Mouse (Mus musculus) MEL (cell line): Measurements from ENCODE around the gene Frem2. TPM values are rescaled to one million over a fixed set of nuclear protein-coding genes. Genes with fewer than 3 reads are reported as not detected.

Experiments used
- DNase-seq: peaks from one replicate; pipeline ENCODE4 v3.0.0; 2011; ENCODE audit warnings: low read depth, low spot score
- H3K27ac ChIP-seq: 2 replicates; pipeline ENCODE4 v1.5.1; 2012; ENCODE audit warnings: low read depth, mild to moderate bottlenecking, control low read depth, low read length, moderate library complexity; ENCODE audit not compliant: control insufficient read depth
- H3K27me3 ChIP-seq, 2 experiments: fragments of 150-350 bp in 1 of 2; sonication (generic) in 1 of 2; 2 replicates each; pipeline ENCODE4 v1.6.1; 2012; ENCODE audit warnings: low read length in 2 of 2, mild to moderate bottlenecking in 2 of 2, improper control_type of control experiment in 1 of 2, moderate library complexity in 1 of 2; ENCODE audit not compliant: insufficient read depth in 2 of 2, control insufficient read depth in 1 of 2
- H3K36me3 ChIP-seq, 2 experiments: 2 replicates each; pipeline ENCODE4 v1.6.1; 2012 to 2014; ENCODE audit warnings: low read length in 2 of 2, improper control_type of control experiment in 1 of 2, inconsistent platforms in 1 of 2, mild to moderate bottlenecking in 1 of 2; ENCODE audit not compliant: insufficient read depth in 2 of 2, control insufficient read depth in 1 of 2
- H3K4me1 ChIP-seq, 2 experiments: fragments of 150-350 bp in 1 of 2; sonication (generic) in 1 of 2; 2 replicates each; pipeline ENCODE4 v1.6.1; 2012; ENCODE audit warnings: low read length in 2 of 2, improper control_type of control experiment in 1 of 2, mild to moderate bottlenecking in 1 of 2; ENCODE audit not compliant: insufficient read depth in 2 of 2, control insufficient read depth in 1 of 2
- H3K4me3 ChIP-seq, 2 experiments: fragments of 150-350 bp in 1 of 2; sonication (generic) in 1 of 2; 2 replicates each; pipeline ENCODE4 v1.5.1; 2012; ENCODE audit warnings: low read depth in 2 of 2, low read length in 2 of 2, mild to moderate bottlenecking in 2 of 2, moderate library complexity in 2 of 2, control low read depth in 1 of 2, improper control_type of control experiment in 1 of 2; ENCODE audit not compliant: control insufficient read depth in 1 of 2, insufficient read depth in 1 of 2
- H3K79me2 ChIP-seq: 2 replicates; pipeline ENCODE4 v1.6.1; 2012; ENCODE audit warnings: mild to moderate bottlenecking, low read length, moderate library complexity; ENCODE audit not compliant: control insufficient read depth, poor library complexity, insufficient read depth
- H3K9ac ChIP-seq: 2 replicates; pipeline ENCODE4 v1.6.1; 2012; ENCODE audit warnings: low read depth, mild to moderate bottlenecking, control low read depth, low read length, moderate library complexity; ENCODE audit not compliant: control insufficient read depth, poor library complexity, severe bottlenecking
- H3K9me3 ChIP-seq: fragments of 150-350 bp; sonication (generic); replicated peaks from 2 replicates; pipeline ENCODE4 v1.6.1; 2012; ENCODE audit warnings: mild to moderate bottlenecking, low read length, improper control_type of control experiment, moderate library complexity; ENCODE audit not compliant: insufficient read depth
- CHD2 ChIP-seq: IDR thresholded peaks from 2 replicates; pipeline ENCODE4 v1.6.1; 2011; ENCODE audit warnings: low read length, improper control_type of control experiment
- E2F4 ChIP-seq: IDR thresholded peaks from 2 replicates; pipeline ENCODE4 v1.6.1; 2011; ENCODE audit warnings: low read depth, low read length, improper control_type of control experiment, borderline replicate concordance
- ELF1 ChIP-seq: IDR thresholded peaks from 2 replicates; pipeline ENCODE4 v1.6.1; 2014; ENCODE audit warnings: low read depth, mild to moderate bottlenecking, inconsistent platforms, low read length, improper control_type of control experiment, moderate library complexity
- EP300 ChIP-seq, 2 experiments: IDR thresholded peaks; 2 replicates each; pipeline ENCODE4 v1.6.1; 2011; ENCODE audit warnings: improper control_type of control experiment in 2 of 2, low read length in 2 of 2, low read depth in 1 of 2, mild to moderate bottlenecking in 1 of 2
- ETS1 ChIP-seq: IDR thresholded peaks from 2 replicates; pipeline ENCODE4 v1.6.1; 2012; ENCODE audit warnings: low read depth, mild to moderate bottlenecking, inconsistent platforms, low read length, improper control_type of control experiment, moderate library complexity
- GATA1 ChIP-seq: IDR thresholded peaks from 2 replicates; pipeline ENCODE4 v1.6.1; 2011; ENCODE audit warnings: low read depth, low read length, improper control_type of control experiment
- HCFC1 ChIP-seq: IDR thresholded peaks from 2 replicates; pipeline ENCODE4 v1.6.1; 2012; ENCODE audit warnings: low read depth, mild to moderate bottlenecking, inconsistent platforms, low read length, improper control_type of control experiment, moderate library complexity
- MAFK ChIP-seq: IDR thresholded peaks from 2 replicates; pipeline ENCODE4 v1.6.1; 2011; ENCODE audit warnings: low read depth, mild to moderate bottlenecking, low read length, improper control_type of control experiment, borderline replicate concordance
- MAX ChIP-seq: IDR thresholded peaks from 2 replicates; pipeline ENCODE4 v1.6.1; 2011; ENCODE audit warnings: low read length, improper control_type of control experiment
- MEF2A ChIP-seq: IDR thresholded peaks from 2 replicates; pipeline ENCODE4 v1.6.1; 2014; ENCODE audit warnings: low read depth, mild to moderate bottlenecking, inconsistent platforms, low read length, improper control_type of control experiment; ENCODE audit not compliant: poor library complexity, insufficient replicate concordance, severe bottlenecking; ENCODE audit errors: extremely low read depth
- MXI1 ChIP-seq: IDR thresholded peaks from 2 replicates; pipeline ENCODE4 v1.6.1; 2011; ENCODE audit warnings: mild to moderate bottlenecking, low read depth, low read length, improper control_type of control experiment
- NELFE ChIP-seq: IDR thresholded peaks from 2 replicates; pipeline ENCODE4 v1.6.1; 2011; ENCODE audit warnings: low read depth, low read length, improper control_type of control experiment
- POLR2AphosphoS2 ChIP-seq: IDR thresholded peaks from 2 replicates; pipeline ENCODE4 v1.6.1; 2011; ENCODE audit warnings: low read length, improper control_type of control experiment
- RAD21 ChIP-seq: IDR thresholded peaks from 2 replicates; pipeline ENCODE4 v1.6.1; 2011; ENCODE audit warnings: mild to moderate bottlenecking, low read depth, low read length, improper control_type of control experiment
- RCOR1 ChIP-seq: IDR thresholded peaks from 2 replicates; pipeline ENCODE4 v1.6.1; 2012; ENCODE audit warnings: low read depth, mild to moderate bottlenecking, inconsistent platforms, low read length, improper control_type of control experiment
- SIN3A ChIP-seq: IDR thresholded peaks from 2 replicates; pipeline ENCODE4 v1.6.1; 2012; ENCODE audit warnings: low read length, improper control_type of control experiment, inconsistent platforms
- SMC3 ChIP-seq: IDR thresholded peaks from 2 replicates; pipeline ENCODE4 v1.6.1; 2011; ENCODE audit warnings: low read depth, low read length, improper control_type of control experiment
- TAL1 ChIP-seq: IDR thresholded peaks from 2 replicates; pipeline ENCODE4 v1.6.1; 2012; ENCODE audit warnings: mild to moderate bottlenecking, inconsistent platforms, low read length, moderate library complexity, mixed read lengths
- TBP ChIP-seq: IDR thresholded peaks from 2 replicates; pipeline ENCODE4 v1.8.0; 2011; ENCODE audit warnings: low read depth, low read length, improper control_type of control experiment
- UBTF ChIP-seq: IDR thresholded peaks from 2 replicates; pipeline ENCODE4 v1.6.1; 2012; ENCODE audit warnings: low read depth, mild to moderate bottlenecking, inconsistent platforms, low read length, improper control_type of control experiment, moderate library complexity, borderline replicate concordance; ENCODE audit not compliant: insufficient read depth
- USF1 ChIP-seq: IDR thresholded peaks from 2 replicates; pipeline ENCODE4 v1.6.1; 2014; ENCODE audit warnings: low read depth, mild to moderate bottlenecking, inconsistent platforms, low read length, improper control_type of control experiment, moderate library complexity
- USF2 ChIP-seq, 2 experiments: IDR thresholded peaks; 2 replicates each; pipeline ENCODE4 v1.6.1; 2011 to 2012; ENCODE audit warnings: improper control_type of control experiment in 2 of 2, low read length in 2 of 2, borderline replicate concordance in 1 of 2, inconsistent platforms in 1 of 2, low read depth in 1 of 2, mild to moderate bottlenecking in 1 of 2; ENCODE audit not compliant: insufficient read depth in 1 of 2
- polyA plus RNA-seq, 2 experiments: library from polyadenylated mRNA; stranded (reverse) in 1 of 2; unstranded in 1 of 2; fragments of >175 nt in 1 of 2; fragments of >200 nt in 1 of 2; gene quantifications; 2 replicates each; pipeline versions ENCODE4 v1.2.1 to v1.2.4; 2012; ENCODE audit warnings: low replicate concordance in 2 of 2, low read depth in 1 of 2; ENCODE audit not compliant: insufficient read length in 2 of 2, insufficient read depth in 1 of 2, missing spikeins in 1 of 2
- total RNA-seq: library from RNA; depleted of rRNA; stranded (reverse); fragments of 300-350 nt; gene quantifications from 2 replicates; pipeline ENCODE4 v1.2.3, GENCODE M21; 2012

Frem2 gene
- total and polyA plus RNA-seq, 3 experiments: not detected

GRCm38 (mm10) chr3:53467356-53467755 is 189.8 kb downstream of the Frem2 start:
- Histone ChIP-seq H3K4me3 (no peak overlapping the region), H3K27me3 (no peaks in the 10 kb centered on the region), H3K79me2 (peaks cover 54% of the 10 kb centered on the region), H3K36me3 (peaks cover 4 to 17% of the 10 kb centered on the region in 2 experiments), H3K27ac (no peak overlapping the region), H3K9ac (no peak overlapping the region), H3K4me1 (peaks cover 0 to 13% of the 10 kb centered on the region in 2 experiments; a peak in 2 of 4 replicates), H3K9me3 (no peaks in the 10 kb centered on the region)
- TF ChIP-seq UBTF: no peak
- TF ChIP-seq EP300 (IDR thresholded peaks at IDR 0.05; ENCODE audit: low read depth in 1 of 2, low read length in 2 of 2): no peak
- TF ChIP-seq RAD21: no peak
- TF ChIP-seq MAX: no peak
- no peak for TF ChIP-seq USF2 (IDR thresholded peaks at IDR 0.05; ENCODE audit: borderline replicate concordance in 1 of 2, insufficient read depth in 1 of 2, low read depth in 1 of 2, low read length in 2 of 2)
- TF ChIP-seq MEF2A: no peak
- TF ChIP-seq CHD2: no peak
- no peak for TF ChIP-seq ELF1
- TF ChIP-seq NELFE: no peak
- no peak for TF ChIP-seq SMC3
- TF ChIP-seq MXI1: no peak
- no peak for TF ChIP-seq MAFK
- no peak for TF ChIP-seq USF1
- no peak for TF ChIP-seq POLR2AphosphoS2
- no peak for TF ChIP-seq SIN3A
- no peak for TF ChIP-seq TBP
- no peak for DNase-seq

GRCm38 (mm10) chr3:53466481-53466880 is 190.7 kb downstream of the Frem2 start:
- Histone ChIP-seq H3K79me2 (peaks cover 59% of the 10 kb centered on the region), H3K9ac (no peak overlapping the region), H3K4me1 (peaks cover 0 to 16% of the 10 kb centered on the region in 2 experiments; a peak in 2 of 4 replicates), H3K27ac (no peak overlapping the region), H3K36me3 (peaks cover 1 to 21% of the 10 kb centered on the region in 2 experiments), H3K27me3 (no peaks in the 10 kb centered on the region), H3K4me3 (peak overlapping the region; percentile 20 to 39; a peak in 2 of 4 replicates), H3K9me3 (no peaks in the 10 kb centered on the region)
- TF ChIP-seq USF1: no peak
- TF ChIP-seq RCOR1: peak; percentile 48; the same call in 1 of the 2 replicates
- no peak for TF ChIP-seq SIN3A
- no peak for TF ChIP-seq MAX
- no peak for TF ChIP-seq TAL1
- TF ChIP-seq TBP: 0 out of 2 replicates have a peak, but pooled peaks have one; percentile 19
- no peak for TF ChIP-seq ETS1
- TF ChIP-seq GATA1: peak; percentile 45; the same call in 1 of the 2 replicates
- TF ChIP-seq POLR2AphosphoS2: no peak
- no peak for TF ChIP-seq HCFC1
- TF ChIP-seq E2F4: no peak
- no peak for TF ChIP-seq SMC3
- no peak for TF ChIP-seq EP300 (IDR thresholded peaks at IDR 0.05; ENCODE audit: low read depth in 1 of 2, low read length in 2 of 2)
- DNase-seq: peak; percentile 71
